Mouse (Mus musculus): ENCODE results near the gene Cel. TPM values are rescaled to one million over a fixed set of nuclear protein-coding genes. Genes with fewer than 3 reads are reported as not detected.
"Not testable (repeated sequence)": the region's sequence is repeated elsewhere in the genome, so short reads cannot be mapped to it uniquely, and the experiment has no call there.

Gene Cel
- total and polyA plus RNA-seq, 2 experiments from 2014 or later: not detected

GRCm38 (mm10) chr2:28517206-28517909 lies 45.8 kb downstream of the Cel start:
- TF ChIP-seq EP300 (IDR thresholded peaks at IDR 0.05; ENCODE audit: low read depth): no peak
- TF ChIP-seq CTCF (IDR thresholded peaks at IDR 0.05; ENCODE audit: low read depth): peak; percentile 93
- ATAC-seq (ENCODE audit: insufficient read depth, low read depth): peak; percentile 78
- Histone ChIP-seq H3K27ac (ENCODE audit: low read depth) (no peak overlapping the region), H3K36me3 (replicated peaks; ENCODE audit: control insufficient read depth, insufficient read depth, low read length) (no peaks in the 10 kb centered on the region), H3K9me3 (replicated peaks; ENCODE audit: control insufficient read depth, low read length) (no peaks in the 10 kb centered on the region), H3K27me3 (ENCODE audit: control insufficient read depth, insufficient read depth, low read length) (no peaks in the 10 kb centered on the region), H3K4me2 (ENCODE audit: low read depth, low read length) (no peak overlapping the region), H3K4me3 (ENCODE audit: low read depth, low read length) (no peak overlapping the region), H3K4me1 (ENCODE audit: control insufficient read depth, insufficient read depth) (peaks cover 18% of the 10 kb centered on the region), H3K9ac (replicated peaks; ENCODE audit: low read depth, low read length) (no peak overlapping the region)
- DNase-seq (ENCODE audit: low spot score): peak; percentile 82
- 35% methylated on average over 5 of the region's 5 CpGs for WGBS

GRCm38 (mm10) chr2:28514489-28514888 lies 48.7 kb downstream of the Cel start:
- Histone ChIP-seq H3K4me2 (ENCODE audit: low read depth, low read length) (peak overlapping the region; percentile 95; the same call in 1 of the 2 replicates), H3K9ac (replicated peaks; ENCODE audit: low read depth, low read length) (no peak overlapping the region), H3K4me3 (ENCODE audit: low read depth, low read length) (no peak overlapping the region), H3K9me3 (replicated peaks; ENCODE audit: control insufficient read depth, low read length) (no peaks in the 10 kb centered on the region), H3K27me3 (ENCODE audit: control insufficient read depth, insufficient read depth, low read length) (no peaks in the 10 kb centered on the region), H3K36me3 (replicated peaks; ENCODE audit: control insufficient read depth, insufficient read depth, low read length) (no peaks in the 10 kb centered on the region), H3K4me1 (ENCODE audit: control insufficient read depth, insufficient read depth) (peaks cover 18% of the 10 kb centered on the region), H3K27ac (ENCODE audit: low read depth) (no peak overlapping the region)
- TF ChIP-seq EP300 (IDR thresholded peaks at IDR 0.05; ENCODE audit: low read depth) (no peak), CTCF (IDR thresholded peaks at IDR 0.05; ENCODE audit: low read depth) (peak; percentile 87)
- WGBS: 13% methylated on average over 5 of the region's 5 CpGs
- ATAC-seq (ENCODE audit: insufficient read depth, low read depth): no peak
- DNase-seq (ENCODE audit: low spot score): peak; percentile 71

- 9% methylated on average over 40 of the region's 47 CpGs for WGBS
- 0 out of 2 replicates have a peak, but pooled peaks have one; percentile 2 for ATAC-seq (ENCODE audit: insufficient read depth, low read depth)
- Histone ChIP-seq H3K36me3 (replicated peaks; ENCODE audit: control insufficient read depth, insufficient read depth, low read length) (no peaks in the 10 kb centered on the region), H3K27me3 (ENCODE audit: control insufficient read depth, insufficient read depth, low read length) (no peaks in the 10 kb centered on the region), H3K9ac (replicated peaks; ENCODE audit: low read depth, low read length) (peak overlapping the region; percentile 70), H3K27ac (ENCODE audit: low read depth) (no peak overlapping the region), H3K4me3 (ENCODE audit: low read depth, low read length) (peak overlapping the region; percentile 58), H3K4me2 (ENCODE audit: low read depth, low read length) (peak overlapping the region; percentile 95), H3K4me1 (ENCODE audit: control insufficient read depth, insufficient read depth) (peaks cover 18% of the 10 kb centered on the region), H3K9me3 (replicated peaks; ENCODE audit: control insufficient read depth, low read length) (no peaks in the 10 kb centered on the region)
- TF ChIP-seq CTCF (IDR thresholded peaks at IDR 0.05; ENCODE audit: low read depth) (no peak), EP300 (IDR thresholded peaks at IDR 0.05; ENCODE audit: low read depth) (no peak)
- peak; percentile 9 for DNase-seq (ENCODE audit: low spot score)
Measured at GRCm38 (mm10) chr2:28513431-28514370, 49.5 kb downstream of the Cel start.

- H3K9me3 ChIP-seq (replicated peaks; ENCODE audit: control insufficient read depth, low read length): no peaks in the 10 kb centered on the region
- WGBS: under 1% methylated on average over 44 of the region's 71 CpGs
- peak within 1 kb of the TSS; percentile 70 for H3K9ac ChIP-seq (replicated peaks; ENCODE audit: low read depth, low read length)
- H3K36me3 ChIP-seq (replicated peaks; ENCODE audit: control insufficient read depth, insufficient read depth, low read length): no peaks in the 10 kb centered on the region
- H3K27me3 ChIP-seq (ENCODE audit: control insufficient read depth, insufficient read depth, low read length): no peaks in the 10 kb centered on the region
- peaks cover 18% of the 10 kb centered on the region for H3K4me1 ChIP-seq (ENCODE audit: control insufficient read depth, insufficient read depth)
- H3K4me3 ChIP-seq (ENCODE audit: low read depth, low read length): peak within 1 kb of the TSS; percentile 58
- TF ChIP-seq CTCF (IDR thresholded peaks at IDR 0.05; ENCODE audit: low read depth): no peak
- TF ChIP-seq EP300 (IDR thresholded peaks at IDR 0.05; ENCODE audit: low read depth): no peak
- DNase-seq (ENCODE audit: low spot score) (peak; percentile 25), ATAC-seq (ENCODE audit: insufficient read depth, low read depth) (peak; percentile 36)
- peak within 1 kb of the TSS; percentile 95 for H3K4me2 ChIP-seq (ENCODE audit: low read depth, low read length)
- H3K27ac ChIP-seq (ENCODE audit: low read depth): no peak within 1 kb of the TSS
Measured at GRCm38 (mm10) chr2:28512798-28513401, 50.3 kb downstream of the Cel start, which contains the start of gene Ralgds. Gene Ralgds (plus strand): TSS chr2:28513125.

GRCm38 (mm10) chr2:28511600-28511999 lies 51.6 kb downstream of the Cel start:
- not testable (repeated sequence) for H3K36me3 ChIP-seq (replicated peaks; ENCODE audit: control insufficient read depth, insufficient read depth, low read length); H3K4me2 ChIP-seq (ENCODE audit: low read depth, low read length); H3K4me3 ChIP-seq (ENCODE audit: low read depth, low read length); H3K9ac ChIP-seq (replicated peaks; ENCODE audit: low read depth, low read length); H3K9me3 ChIP-seq (replicated peaks; ENCODE audit: control insufficient read depth, low read length); DNase-seq (ENCODE audit: low spot score); H3K27me3 ChIP-seq (ENCODE audit: control insufficient read depth, insufficient read depth, low read length); H3K27ac ChIP-seq (ENCODE audit: low read depth); ATAC-seq (ENCODE audit: insufficient read depth, low read depth)
- WGBS: 41% methylated on average over 5 of the region's 5 CpGs
- TF ChIP-seq CTCF (IDR thresholded peaks at IDR 0.05; ENCODE audit: low read depth): 0 out of 2 replicates have a peak, but pooled peaks have one; percentile 2
- peaks cover 11% of the 10 kb centered on the region; the same call in 1 of the 2 replicates for H3K4me1 ChIP-seq (ENCODE audit: control insufficient read depth, insufficient read depth)
